Mouse (Mus musculus) T-cell, adult 2 months (primary cell): ENCODE results near the gene Depdc5.
"Not testable (repeated sequence)": the region's sequence is repeated elsewhere in the genome, so short reads cannot be mapped to it uniquely, and the experiment has no call there.

Experiments
- DNase-seq: peaks from one replicate; pipeline ENCODE4 v3.0.0; 2022; ENCODE audit warnings: low spot score

Gene Depdc5

GRCm38 (mm10) chr5:32863253-32864228 is at the start of gene Depdc5:
Depdc5 (plus strand) TSS chr5:32863701.
- DNase-seq, result peak; percentile 96

- DNase-seq, result no peak
Measured at GRCm38 (mm10) chr5:32815396-32815795, 48.1 kb upstream of the Depdc5 start.

- no peak for DNase-seq
Measured at GRCm38 (mm10) chr5:32820471-32820870, 43.0 kb upstream of the Depdc5 start.

- no peak for DNase-seq
Measured at GRCm38 (mm10) chr5:32827009-32827408, 36.5 kb upstream of the Depdc5 start, which contains the start of gene Gm20671. Gm20671 (minus strand) TSS chr5:32827109.

- not testable (repeated sequence) for DNase-seq
Measured at GRCm38 (mm10) chr5:32828766-32829165, 34.7 kb upstream of the Depdc5 start.

- no peak for DNase-seq
Measured at GRCm38 (mm10) chr5:32830054-32830453, 33.4 kb upstream of the Depdc5 start.

- no peak for DNase-seq
Measured at GRCm38 (mm10) chr5:32834497-32834896, 29.0 kb upstream of the Depdc5 start.

GRCm38 (mm10) chr5:32836976-32837375 is 26.5 kb upstream of the Depdc5 start:
- DNase-seq, result no peak

- peak; percentile 8 for DNase-seq
Measured at GRCm38 (mm10) chr5:32840029-32840428, 23.5 kb upstream of the Depdc5 start.

GRCm38 (mm10) chr5:32849178-32849577 is 14.3 kb upstream of the Depdc5 start:
- DNase-seq, result no peak

- not testable (repeated sequence) for DNase-seq
Measured at GRCm38 (mm10) chr5:32849580-32849979, 13.9 kb upstream of the Depdc5 start.

GRCm38 (mm10) chr5:32852026-32852425 is 11.5 kb upstream of the Depdc5 start:
- DNase-seq, result no peak

GRCm38 (mm10) chr5:32853731-32854507 is 9.6 kb upstream of the Depdc5 start, which contains the start of gene Prr14l:
Prr14l (minus strand) TSS chr5:32854256.
- peak; percentile 98 for DNase-seq

GRCm38 (mm10) chr5:32854818-32855217 is 8.7 kb upstream of the Depdc5 start:
- no peak for DNase-seq

GRCm38 (mm10) chr5:32855274-32855673 is 8.2 kb upstream of the Depdc5 start:
- not testable (repeated sequence) for DNase-seq

- DNase-seq, result peak; percentile 19
Measured at GRCm38 (mm10) chr5:32857781-32858220, 5.7 kb upstream of the Depdc5 start.

GRCm38 (mm10) chr5:32861082-32861481 is 2.4 kb upstream of the Depdc5 start:
- no peak for DNase-seq

- no peak for DNase-seq
Measured at GRCm38 (mm10) chr5:32862469-32863132, 900 bp upstream of the Depdc5 start.

- no peak for DNase-seq
Measured at GRCm38 (mm10) chr5:32869389-32870024, 6.0 kb downstream of the Depdc5 start.

GRCm38 (mm10) chr5:32872346-32872745 is 8.8 kb downstream of the Depdc5 start:
- no peak for DNase-seq

- no peak for DNase-seq
Measured at GRCm38 (mm10) chr5:32886739-32887138, 23.2 kb downstream of the Depdc5 start.
